Mouse (Mus musculus) embryonic fibroblast, embryonic 13.5 days (primary cell): ENCODE data around the gene Wnt8b. TPM values are rescaled to one million over a fixed set of nuclear protein-coding genes. Genes with fewer than 3 reads are reported as not detected.
A peak's percentile ranks its signal among the peaks of the same experiment; 100 is the strongest.

Experiments
- H3K27ac ChIP-seq: 2 replicates; pipeline ENCODE4 v1.5.1; 2012; ENCODE audit warnings: low read length, control low read depth, inconsistent platforms; ENCODE audit not compliant: insufficient read depth
- H3K4me1 ChIP-seq: 2 replicates; pipeline ENCODE4 v1.6.1; 2011; ENCODE audit warnings: low read length; ENCODE audit not compliant: control insufficient read depth, insufficient read depth
- H3K4me3 ChIP-seq: 2 replicates; pipeline ENCODE4 v1.5.1; 2011; ENCODE audit warnings: mild to moderate bottlenecking, control low read depth, low read length; ENCODE audit not compliant: insufficient read depth
- CTCF ChIP-seq: IDR thresholded peaks from 2 replicates; pipeline ENCODE4 v1.5.1; 2011; ENCODE audit warnings: mild to moderate bottlenecking, control low read depth, low read length, moderate library complexity, borderline replicate concordance; ENCODE audit not compliant: insufficient read depth
- POLR2A ChIP-seq: IDR thresholded peaks from 2 replicates; pipeline ENCODE4 v1.6.1; 2011; ENCODE audit warnings: low read depth, mild to moderate bottlenecking, control low read depth, low read length, moderate library complexity
- polyA plus RNA-seq: library from polyadenylated mRNA; stranded (reverse); fragments of >200 nt; gene quantifications from 2 replicates; pipeline ENCODE4 v1.2.4, GENCODE M21; 2011; ENCODE audit warnings: low read depth; ENCODE audit not compliant: missing spikeins, insufficient read length

Wnt8b gene
- polyA plus RNA-seq, 1 experiment, result not detected

- Histone ChIP-seq H3K4me3 (no peak overlapping the region), H3K4me1 (no peaks in the 10 kb centered on the region), H3K27ac (no peak overlapping the region)
- TF ChIP-seq CTCF, result no peak
- no peak for TF ChIP-seq POLR2A
Measured at GRCm38 (mm10) chr19:44510534-44511175, 17.4 kb downstream of the Wnt8b start.

GRCm38 (mm10) chr19:44511451-44512231 lies 18.4 kb downstream of the Wnt8b start:
- no peaks in the 10 kb centered on the region for H3K4me1 ChIP-seq
- no peak overlapping the region for H3K27ac ChIP-seq
- H3K4me3 ChIP-seq, result peak overlapping the region; percentile 17
- no peak for TF ChIP-seq POLR2A
- no peak for TF ChIP-seq CTCF

- Histone ChIP-seq H3K4me1 (no peaks in the 10 kb centered on the region), H3K4me3 (no peak overlapping the region), H3K27ac (no peak overlapping the region)
- no peak for TF ChIP-seq POLR2A
- no peak for TF ChIP-seq CTCF
Measured at GRCm38 (mm10) chr19:44512601-44513000, 19.3 kb downstream of the Wnt8b start.

GRCm38 (mm10) chr19:44513054-44513833 lies 20.0 kb downstream of the Wnt8b start:
- no peaks in the 10 kb centered on the region for H3K4me1 ChIP-seq
- no peak overlapping the region for H3K27ac ChIP-seq
- TF ChIP-seq POLR2A (no peak), CTCF (no peak)
- no peak overlapping the region for H3K4me3 ChIP-seq

- H3K4me1 ChIP-seq, result no peaks in the 10 kb centered on the region
- TF ChIP-seq POLR2A (no peak), CTCF (no peak)
- no peak overlapping the region for H3K27ac ChIP-seq
- H3K4me3 ChIP-seq, result no peak overlapping the region
Measured at GRCm38 (mm10) chr19:44513921-44514482, 20.7 kb downstream of the Wnt8b start.

GRCm38 (mm10) chr19:44514521-44515451 lies 21.5 kb downstream of the Wnt8b start:
- TF ChIP-seq POLR2A (no peak), CTCF (no peak)
- Histone ChIP-seq H3K4me1 (no peaks in the 10 kb centered on the region), H3K4me3 (no peak overlapping the region), H3K27ac (no peak overlapping the region)

GRCm38 (mm10) chr19:44515769-44516168 lies 22.5 kb downstream of the Wnt8b start:
- TF ChIP-seq CTCF (no peak), POLR2A (no peak)
- Histone ChIP-seq H3K27ac (no peak overlapping the region), H3K4me3 (no peak overlapping the region), H3K4me1 (no peaks in the 10 kb centered on the region)

- TF ChIP-seq CTCF, result no peak
- no peak for TF ChIP-seq POLR2A
- H3K4me3 ChIP-seq, result no peak overlapping the region
Measured at GRCm38 (mm10) chr19:44517996-44518768, 24.9 kb downstream of the Wnt8b start.

More at GRCm38 (mm10) chr19:44517996-44518768, 24.9 kb downstream of the Wnt8b start:
- Histone ChIP-seq H3K4me1 (no peaks in the 10 kb centered on the region), H3K27ac (no peak overlapping the region)
